Mouse (Mus musculus) heart, adult 2 months (tissue): Measurements from ENCODE around the gene Josd1. TPM values are rescaled to one million over a fixed set of nuclear protein-coding genes. Genes with fewer than 3 reads are reported as not detected.
"Not testable (repeated sequence)": the region's sequence is repeated elsewhere in the genome, so short reads cannot be mapped to it uniquely, and the experiment has no call there.

Experiments
- DNase-seq, 2 experiments: peaks; one replicate each; pipeline ENCODE4 v3.0.0; 2021
- H3K27ac ChIP-seq: fragments of 200-600 bp; 2 replicates; pipeline ENCODE4 v1.8.1; 2022
- H3K27me3 ChIP-seq: fragments of 200-500 bp; 2 replicates; pipeline ENCODE4 v1.6.1; 2012; ENCODE audit warnings: mild to moderate bottlenecking, low read length, inconsistent platforms, mixed read lengths; ENCODE audit not compliant: control insufficient read depth, insufficient read depth
- H3K36me3 ChIP-seq: fragments of 200-500 bp; 2 replicates; pipeline ENCODE4 v1.6.1; 2012; ENCODE audit warnings: low read length, inconsistent platforms; ENCODE audit not compliant: control insufficient read depth, insufficient read depth
- H3K4me1 ChIP-seq: fragments of 200-500 bp; 2 replicates; pipeline ENCODE4 v1.6.1; 2011; ENCODE audit warnings: low read length; ENCODE audit not compliant: control insufficient read depth, insufficient read depth
- H3K4me3 ChIP-seq: fragments of 200-600 bp; 2 replicates; pipeline ENCODE4 v1.8.1; 2022
- H3K79me2 ChIP-seq: fragments of 200-500 bp; replicated peaks from 2 replicates; pipeline ENCODE4 v1.6.1; 2012; ENCODE audit warnings: mild to moderate bottlenecking, inconsistent platforms, low read length, moderate library complexity, mixed read lengths; ENCODE audit not compliant: control insufficient read depth, insufficient read depth
- H3K9ac ChIP-seq: fragments of 200-500 bp; 2 replicates; pipeline ENCODE4 v1.6.1; 2012; ENCODE audit warnings: low read depth, mild to moderate bottlenecking, control low read depth, inconsistent platforms, low read length, mixed read lengths
- CTCF ChIP-seq: fragments of 200-600 bp; IDR thresholded peaks from 2 replicates; pipeline ENCODE4 v1.8.1; 2022; ENCODE audit warnings: antibody characterized with exemption, mild to moderate bottlenecking, moderate library complexity
- EP300 ChIP-seq: fragments of 200-500 bp; IDR thresholded peaks from 2 replicates; pipeline ENCODE4 v1.6.1; 2011; ENCODE audit warnings: low read depth, low read length, control low read depth; ENCODE audit not compliant: insufficient read depth
- POLR2A ChIP-seq: fragments of 200-500 bp; IDR thresholded peaks from 2 replicates; pipeline ENCODE4 v1.6.1; 2011; ENCODE audit warnings: mild to moderate bottlenecking, low read depth, low read length, control low read depth; ENCODE audit not compliant: insufficient read depth
- WGBS: fragments of 180-500 bp; shearing (Covaris S2); methylation state at CpG from one replicate; pipeline ENCODE4 v1.1.7; 2018; 5-methylcytosine and 5-hydroxymethylcytosine counted together
- intact Hi-C: fragments of 180-260 bp; cut with DNase I; formaldehyde crosslinking; loops from one replicate; pipeline ENCODE4 v1.15.1; 2025
- polyA plus RNA-seq: library from polyadenylated mRNA; depleted of rRNA; stranded (reverse); fragments of >200 nt; gene quantifications from 2 replicates; pipeline ENCODE4 v1.2.3, GENCODE M21; 2012
- total RNA-seq, 2 experiments: library from RNA; stranded (reverse); gene quantifications; 2 replicates each; pipeline ENCODE4 v1.2.3; 2021

Josd1 gene
- total and polyA plus RNA-seq, 3 experiments = 16.1 to 24.9 (median 22.1) TPM

DNA sequence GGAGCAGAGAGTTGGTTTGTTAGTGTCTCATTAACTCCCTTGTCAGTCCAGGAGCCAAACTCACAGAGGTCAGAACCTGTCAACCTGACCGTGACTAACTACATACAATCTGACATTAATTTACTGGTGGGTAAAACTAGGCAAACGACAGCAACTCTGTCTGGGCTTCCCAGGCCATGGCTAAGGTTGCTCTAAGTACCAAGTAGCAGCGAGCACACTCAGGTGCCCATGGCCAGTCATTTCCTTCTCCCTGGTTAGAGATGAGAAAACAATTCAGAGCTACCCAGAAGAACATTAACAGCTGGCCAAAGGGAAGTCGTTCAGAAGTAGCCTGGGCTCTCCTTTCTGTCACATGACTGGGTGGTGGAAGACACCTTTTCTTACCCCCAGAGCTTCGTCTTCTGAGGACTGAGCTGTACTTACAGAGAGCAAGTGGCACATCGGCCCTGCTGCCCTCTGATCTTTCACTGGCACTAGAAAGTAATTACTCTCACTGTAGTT lies 2.5 kb downstream of the Josd1 start:
- Histone ChIP-seq H3K4me1 (peaks cover 21% of the 10 kb centered on the region), H3K27ac (peak overlapping the region; percentile 99), H3K4me3 (peak overlapping the region; percentile 86), H3K79me2 (peaks cover 6% of the 10 kb centered on the region), H3K36me3 (peaks cover 3% of the 10 kb centered on the region), H3K27me3 (no peaks in the 10 kb centered on the region), H3K9ac (peak overlapping the region; percentile 18)
- intact Hi-C loops = no loop called here
- 12% methylated on average over 6 of the region's 6 CpGs for WGBS
- no peak for TF ChIP-seq EP300
- TF ChIP-seq POLR2A = no peak
- TF ChIP-seq CTCF = no peak
- no peak for DNase-seq

DNA sequence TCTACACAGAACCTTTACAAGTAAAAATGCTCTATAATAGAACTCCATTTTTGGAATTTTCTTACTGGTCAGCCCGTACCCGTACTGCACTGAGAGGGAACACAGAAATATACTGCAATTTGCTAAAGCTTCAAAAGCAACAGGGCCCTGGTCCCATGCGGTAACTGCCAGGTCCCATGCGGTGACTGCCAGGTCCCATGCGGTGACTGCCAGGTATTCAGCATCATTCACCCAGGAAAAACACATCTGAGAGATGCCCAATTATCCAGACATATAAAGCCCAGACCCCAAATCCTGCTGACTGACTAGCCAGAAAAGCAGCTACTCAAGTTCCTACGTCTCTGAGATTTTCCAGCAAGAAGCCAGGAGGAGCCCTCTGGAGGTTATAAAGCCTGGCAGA lies 3.1 kb downstream of the Josd1 start:
- H3K4me3 ChIP-seq = peak overlapping the region; percentile 86
- intact Hi-C loops = no loop called here
- TF ChIP-seq CTCF = no peak
- no peak for TF ChIP-seq POLR2A
- TF ChIP-seq EP300 = no peak

DNA sequence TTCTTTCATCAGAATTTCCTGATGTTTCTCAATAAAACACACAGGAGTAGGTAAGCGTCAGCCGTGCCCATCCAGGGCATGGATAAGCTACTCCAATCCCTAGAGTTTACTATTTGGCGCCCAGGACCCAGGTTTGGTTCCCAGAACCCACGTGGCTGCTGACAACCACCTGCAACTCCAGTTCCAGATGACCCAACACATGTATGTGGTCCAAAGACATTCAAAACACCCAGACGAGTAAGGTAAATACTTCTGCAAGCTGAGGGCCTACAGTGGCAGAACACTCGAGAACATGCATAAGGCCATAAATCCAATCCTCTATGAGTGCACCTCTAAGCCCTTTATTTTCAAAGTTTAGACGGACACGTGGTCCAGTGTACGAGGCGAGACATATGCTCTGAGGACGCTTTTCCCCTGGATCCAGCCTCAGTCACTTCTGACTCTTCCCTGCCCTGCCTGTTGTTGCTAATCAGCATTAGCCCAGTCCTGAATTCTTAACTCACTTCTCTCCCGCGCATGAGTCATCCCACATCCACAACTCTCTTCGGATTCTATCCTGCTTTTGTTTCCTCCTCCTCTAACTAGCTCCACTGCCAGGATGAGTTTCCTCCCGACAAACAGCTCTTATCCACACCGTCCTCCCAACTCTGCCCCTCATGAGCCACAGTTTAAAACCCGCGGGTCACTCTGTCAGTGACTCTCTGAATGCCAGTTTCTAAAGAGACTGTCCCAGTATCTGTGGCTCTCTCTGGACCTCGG lies 3.8 kb downstream of the Josd1 start:
- H3K4me3 ChIP-seq = peak overlapping the region; percentile 2; the same call in 1 of the 2 replicates
- H3K9ac ChIP-seq = peak overlapping the region; percentile 33
- peaks cover 3% of the 10 kb centered on the region for H3K36me3 ChIP-seq
- peak overlapping the region; percentile 41 for H3K27ac ChIP-seq
- DNase-seq = peak in 1 of 2 experiments; percentile 26
- peaks cover 21% of the 10 kb centered on the region for H3K4me1 ChIP-seq
- intact Hi-C loops = no loop called here
- 20% methylated on average over 19 of the region's 19 CpGs for WGBS
- TF ChIP-seq CTCF (no peak), POLR2A (no peak), EP300 (no peak)
- H3K27me3 ChIP-seq = no peaks in the 10 kb centered on the region
- peaks cover 6% of the 10 kb centered on the region for H3K79me2 ChIP-seq

More for the DNA sequence above, 3.1 kb downstream of the Josd1 start:
- Histone ChIP-seq H3K9ac (no peak overlapping the region; the same call in 1 of the 2 replicates), H3K4me1 (peaks cover 21% of the 10 kb centered on the region), H3K27ac (peak overlapping the region; percentile 99), H3K79me2 (peaks cover 6% of the 10 kb centered on the region), H3K36me3 (peaks cover 3% of the 10 kb centered on the region), H3K27me3 (no peaks in the 10 kb centered on the region)
- no peak for DNase-seq
- WGBS = 43% methylated on average over 6 of the region's 6 CpGs

DNA sequence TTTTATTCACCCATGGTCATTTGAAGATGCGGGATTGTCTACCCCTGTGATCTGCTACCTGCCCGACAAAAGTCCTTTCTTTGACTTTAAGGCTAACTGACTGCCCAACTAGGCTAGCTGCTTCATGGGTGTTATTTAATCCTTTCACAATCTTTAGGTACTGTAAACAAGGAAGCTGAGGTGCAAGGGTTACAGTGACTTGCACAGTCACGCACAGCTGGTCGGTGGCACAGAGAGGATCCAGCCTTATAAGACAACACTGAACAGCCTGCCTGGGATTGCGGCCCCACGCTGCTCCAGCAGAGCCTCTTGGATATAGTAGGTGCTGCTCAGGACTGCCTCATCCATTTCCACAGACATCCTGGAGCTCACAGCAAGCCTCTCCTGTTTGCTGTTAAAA lies 4.6 kb downstream of the Josd1 start:
- 63% methylated on average over 6 of the region's 6 CpGs for WGBS
- Histone ChIP-seq H3K27me3 (no peaks in the 10 kb centered on the region), H3K4me1 (peaks cover 20% of the 10 kb centered on the region), H3K27ac (peak overlapping the region; percentile 11; the same call in 1 of the 2 replicates), H3K4me3 (no peak overlapping the region), H3K79me2 (peaks cover 6% of the 10 kb centered on the region), H3K36me3 (peaks cover 3% of the 10 kb centered on the region), H3K9ac (no peak overlapping the region)
- intact Hi-C loops = no loop called here
- no peak for DNase-seq
- TF ChIP-seq POLR2A = no peak
- no peak for TF ChIP-seq CTCF
- TF ChIP-seq EP300 = no peak

DNA sequence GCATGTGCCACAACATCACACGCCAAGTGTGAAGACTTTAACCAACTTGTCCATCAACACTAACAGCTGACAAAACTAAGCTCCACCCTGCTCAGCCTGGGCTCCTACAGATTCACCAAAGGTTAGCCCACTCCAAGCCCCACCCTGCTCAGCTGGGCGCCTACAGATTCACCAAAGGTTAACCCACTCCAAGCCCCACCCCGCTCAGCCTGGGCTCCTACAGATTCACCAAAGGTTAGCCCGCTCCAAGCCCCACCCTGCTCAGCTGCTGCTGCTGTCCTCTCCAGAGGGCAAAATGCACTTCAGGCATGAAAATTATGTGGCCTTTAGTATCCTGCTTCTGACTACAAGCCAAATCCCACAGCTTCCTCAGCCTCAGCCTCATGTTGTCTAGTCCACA lies 5.7 kb downstream of the Josd1 start:
- intact Hi-C loops = no loop called here
- peaks cover 20% of the 10 kb centered on the region for H3K4me1 ChIP-seq
- H3K4me3 ChIP-seq = no peak overlapping the region
- H3K9ac ChIP-seq = no peak overlapping the region
- peaks cover 3% of the 10 kb centered on the region for H3K36me3 ChIP-seq
- H3K27ac ChIP-seq = no peak overlapping the region
- no peak for DNase-seq
- peaks cover 4% of the 10 kb centered on the region for H3K79me2 ChIP-seq
- WGBS = 85% methylated on average over 4 of the region's 4 CpGs
- no peaks in the 10 kb centered on the region for H3K27me3 ChIP-seq
- no peak for TF ChIP-seq CTCF
- no peak for TF ChIP-seq EP300
- TF ChIP-seq POLR2A = no peak

DNA sequence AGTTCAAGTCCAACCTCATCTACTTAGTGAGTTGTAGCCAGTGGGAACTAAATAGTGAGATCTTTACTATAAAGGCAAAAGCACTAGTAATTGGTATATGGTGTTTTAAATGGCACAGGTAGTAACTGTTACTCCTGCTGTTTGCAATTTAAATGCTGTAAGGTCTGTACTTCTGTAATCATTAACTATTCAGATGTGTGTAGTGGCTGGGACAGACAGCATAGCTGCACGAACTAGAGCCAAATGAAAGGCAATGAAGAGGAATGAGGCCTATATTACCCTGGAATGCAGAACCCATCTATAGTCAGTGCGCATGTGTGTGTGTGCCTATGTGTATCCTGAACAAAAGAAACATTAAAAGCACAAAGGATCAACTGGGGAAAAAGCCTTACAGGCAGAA lies 9.8 kb downstream of the Josd1 start:
- H3K79me2 ChIP-seq = no peaks in the 10 kb centered on the region
- no peak overlapping the region for H3K27ac ChIP-seq
- H3K36me3 ChIP-seq = no peaks in the 10 kb centered on the region; the same call in 1 of the 2 replicates
- DNase-seq = no peak
- 89% methylated on average over 2 of the region's 2 CpGs for WGBS
- H3K9ac ChIP-seq = no peak overlapping the region
- H3K4me3 ChIP-seq = no peak overlapping the region
- intact Hi-C loops = no loop called here
- TF ChIP-seq CTCF = no peak
- TF ChIP-seq EP300 = no peak
- TF ChIP-seq POLR2A = no peak
- no peaks in the 10 kb centered on the region for H3K27me3 ChIP-seq
- peaks cover 1% of the 10 kb centered on the region for H3K4me1 ChIP-seq

DNA sequence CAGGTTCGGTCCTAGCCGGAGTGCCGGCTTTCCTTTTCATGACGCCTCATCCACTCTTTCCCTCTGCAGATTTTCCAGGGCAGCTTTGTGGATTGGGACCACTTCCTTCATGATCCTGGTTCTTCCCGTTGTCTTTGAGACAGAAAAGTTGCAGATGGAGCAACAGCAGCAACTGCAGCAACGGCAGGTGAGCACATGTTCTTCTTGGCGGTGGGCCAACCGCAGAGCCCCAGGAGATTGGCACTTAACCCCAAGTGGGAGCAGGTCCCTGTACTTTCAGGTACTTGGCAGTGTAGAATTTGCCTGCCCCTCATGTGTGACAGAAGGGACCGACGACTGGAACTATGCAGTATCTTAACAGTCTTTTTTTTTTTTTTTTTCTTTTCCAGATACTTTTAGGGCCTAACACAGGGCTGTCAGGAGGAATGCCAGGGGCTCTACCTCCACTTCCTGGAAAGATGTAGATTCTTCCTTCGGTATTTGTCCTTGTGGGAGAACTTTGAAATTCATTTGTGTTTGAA lies 15.8 kb downstream of the Josd1 start:
- DNase-seq, H3K79me2 ChIP-seq, H3K9ac ChIP-seq, H3K27me3 ChIP-seq, H3K27ac ChIP-seq, H3K4me1 ChIP-seq, H3K36me3 ChIP-seq: not testable (repeated sequence)
- H3K4me3 ChIP-seq = peak overlapping the region; percentile 21
- intact Hi-C loops = loop anchor here (2.0 kb wide), 1 partner anchor 15 kb away; the partner anchor contains the start of gene Josd1
- 59% methylated on average over 11 of the region's 11 CpGs for WGBS
